Mouse (Mus musculus): Measurements from ENCODE around the gene Creg1. TPM values are rescaled to one million over a fixed set of nuclear protein-coding genes. Genes with fewer than 3 reads are reported as not detected.

Creg1 gene
- total RNA-seq, 2 experiments from 2014 or later, result 68.6 to 77.2 TPM

Other genes with a start within 250 kb of the Creg1 start
- 10 to 100 TPM; 11.0 to 12.7 TPM for gene Mpzl1, start 129.2 kb upstream of the Creg1 start, total RNA-seq (2021)
- 10 to 100 TPM; 13.5 to 15.2 TPM for gene Rcsd1, start 54.0 kb upstream of the Creg1 start, total RNA-seq (2021)
- gene Cd247, start 24.9 kb downstream of the Creg1 start, total RNA-seq (2021), result under 1 TPM; 0.20 to 0.74 TPM
- gene Pou2f1, start 238.9 kb downstream of the Creg1 start, total RNA-seq (2021), result 1 to 10 TPM; 8.2 to 8.4 TPM